Mouse (Mus musculus) heart, postnatal 0 days (tissue): ENCODE measurements at regions not wholly inside any gene's neighbourhood (a gene's known extent, or its start where the extent isn't known, plus 50 kb on each side); places are given as distances from the start of the nearest gene placed in this dataset.

Source experiments
- ATAC-seq: fragments of 200-750 bp; cut with Nextera tagmentation; 2 replicates; pipeline ENCODE4 v1.8.0; 2017; ENCODE audit warnings: low read depth, moderate number of reproducible peaks, moderate library complexity; ENCODE audit not compliant: insufficient read depth
- DNase-seq: peaks from one replicate; pipeline ENCODE4 v3.0.0-alpha.2; 2016; ENCODE audit warnings: low spot score
- H3K27ac ChIP-seq: fragments of 300-500 bp; sonication (generic); 2 replicates; pipeline ENCODE4 v1.5.1; 2014; ENCODE audit warnings: low read depth, mild to moderate bottlenecking
- H3K27me3 ChIP-seq: fragments of 300-500 bp; sonication (generic); 2 replicates; pipeline ENCODE4 v1.6.1; 2014; ENCODE audit warnings: low read length, mixed read lengths; ENCODE audit not compliant: control insufficient read depth, insufficient read depth
- H3K36me3 ChIP-seq: fragments of 300-500 bp; sonication (generic); replicated peaks from 2 replicates; pipeline ENCODE4 v1.6.1; 2014; ENCODE audit warnings: low read length, mixed read lengths; ENCODE audit not compliant: control insufficient read depth, insufficient read depth
- H3K4me1 ChIP-seq: fragments of 300-500 bp; sonication (generic); 2 replicates; pipeline ENCODE4 v1.6.1; 2014; ENCODE audit warnings: antibody characterized with exemption; ENCODE audit not compliant: control insufficient read depth, insufficient read depth
- H3K4me2 ChIP-seq: fragments of 300-500 bp; sonication (generic); 2 replicates; pipeline ENCODE4 v1.6.1; 2014; ENCODE audit warnings: low read depth, mild to moderate bottlenecking, low read length, moderate library complexity
- H3K4me3 ChIP-seq: fragments of 300-500 bp; sonication (generic); 2 replicates; pipeline ENCODE4 v1.5.1; 2014; ENCODE audit warnings: low read depth, low read length
- H3K9ac ChIP-seq: fragments of 300-500 bp; sonication (generic); replicated peaks from 2 replicates; pipeline ENCODE4 v1.6.1; 2014; ENCODE audit warnings: low read depth, low read length, mixed read lengths
- H3K9me3 ChIP-seq: fragments of 300-500 bp; sonication (generic); replicated peaks from 2 replicates; pipeline ENCODE4 v1.6.1; 2016; ENCODE audit warnings: low read length; ENCODE audit not compliant: control insufficient read depth
- CTCF ChIP-seq: IDR thresholded peaks from 2 replicates; pipeline ENCODE4 v1.5.1; 2016; ENCODE audit warnings: antibody characterized with exemption, control low read depth, low read depth
- EP300 ChIP-seq: IDR thresholded peaks from 2 replicates; pipeline ENCODE4 v1.6.1; 2016; ENCODE audit warnings: antibody characterized with exemption, low read depth
- WGBS: fragments of 180-500 bp; shearing (Covaris S2); extraction: QIAGEN DNeasy Blood & Tissue Kit; methylation state at CpG from one replicate; pipeline ENCODE4 v1.1.7; 2014; 5-methylcytosine and 5-hydroxymethylcytosine counted together

DNA sequence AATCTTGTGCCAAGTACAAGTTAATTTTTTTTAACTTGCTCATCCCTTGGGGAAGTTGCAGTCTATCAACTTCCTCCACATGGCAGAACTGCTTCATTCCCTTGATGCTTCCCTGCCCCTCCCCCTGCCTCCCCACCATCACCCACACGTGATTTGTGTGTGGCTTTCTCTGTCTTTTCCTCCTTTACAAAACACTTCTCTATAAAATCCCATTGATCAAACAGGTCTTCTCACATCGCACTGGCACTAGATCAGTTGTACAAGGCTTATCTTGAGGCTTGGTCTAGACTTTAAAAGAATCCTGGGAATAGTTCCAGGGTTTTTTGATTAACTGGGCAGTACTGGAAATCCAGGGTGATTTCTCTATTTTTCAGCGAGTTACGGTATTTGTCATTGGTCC lies 55.0 kb upstream of the Vcam1 start:
- Histone ChIP-seq H3K4me3 (no peak overlapping the region), H3K36me3 (no peaks in the 10 kb centered on the region), H3K9ac (no peak overlapping the region), H3K9me3 (no peaks in the 10 kb centered on the region), H3K27me3 (no peaks in the 10 kb centered on the region), H3K27ac (no peak overlapping the region), H3K4me1 (no peaks in the 10 kb centered on the region), H3K4me2 (no peak overlapping the region)
- DNase-seq: no peak
- TF ChIP-seq CTCF (no peak), EP300 (no peak)
- ATAC-seq: no peak
- WGBS: 52% methylated on average over 4 of the region's 4 CpGs

DNA sequence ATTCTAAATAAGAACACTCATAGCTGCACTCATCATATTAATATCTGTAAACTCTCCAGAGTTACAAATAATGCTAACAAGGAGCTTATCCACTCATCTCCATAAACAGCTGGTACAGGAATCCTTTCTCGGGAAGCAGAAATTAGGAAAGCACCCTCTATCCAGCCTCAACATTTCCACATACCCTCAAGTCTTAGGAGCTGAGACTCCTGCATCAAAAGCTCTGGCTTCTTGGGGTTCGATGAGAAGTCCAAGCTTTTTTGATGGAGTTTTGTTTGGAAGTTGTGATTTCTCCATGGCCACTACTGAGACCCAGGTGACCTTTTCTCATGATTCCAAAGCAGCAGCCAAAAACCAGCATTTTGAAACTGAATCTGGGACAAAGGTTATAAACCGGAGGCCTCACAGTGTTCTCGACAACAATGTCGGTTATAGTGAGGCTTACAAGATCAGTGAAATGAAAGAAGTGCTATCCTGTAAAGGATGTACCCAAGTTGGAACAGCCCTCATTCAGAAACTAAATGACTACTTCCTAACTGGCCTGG lies 50.9 kb upstream of the Vcam1 start:
- TF ChIP-seq CTCF (no peak), EP300 (no peak)
- 94% methylated on average over 5 of the region's 5 CpGs for WGBS

More for the DNA sequence above, 50.9 kb upstream of the Vcam1 start:
- Histone ChIP-seq H3K9me3 (no peaks in the 10 kb centered on the region), H3K36me3 (no peaks in the 10 kb centered on the region), H3K9ac (no peak overlapping the region), H3K27ac (no peak overlapping the region), H3K4me1 (no peaks in the 10 kb centered on the region), H3K4me3 (no peak overlapping the region), H3K4me2 (no peak overlapping the region), H3K27me3 (no peaks in the 10 kb centered on the region)
- ATAC-seq (no peak), DNase-seq (no peak)
